Mouse (Mus musculus) limb, embryonic 12.5 days (tissue): ENCODE measurements at regions not wholly inside any gene's neighbourhood (a gene's known extent, or its start where the extent isn't known, plus 50 kb on each side); places are given as distances from the start of the nearest gene placed in this dataset.

Experiments
- ATAC-seq: fragments of 200-750 bp; cut with Nextera tagmentation; 2 replicates; pipeline ENCODE4 v1.8.0; 2017; ENCODE audit warnings: low read depth, moderate TSS enrichment; ENCODE audit not compliant: insufficient number of reproducible peaks, insufficient read depth, low FRiP score, low TSS enrichment
- H3K27ac ChIP-seq: fragments of 300-500 bp; sonication (generic); 2 replicates; pipeline ENCODE4 v1.5.1; 2016; ENCODE audit warnings: mild to moderate bottlenecking, moderate library complexity
- H3K27me3 ChIP-seq: fragments of 300-500 bp; sonication (generic); 2 replicates; pipeline ENCODE4 v1.6.1; 2016; ENCODE audit warnings: mild to moderate bottlenecking, moderate library complexity
- H3K36me3 ChIP-seq: fragments of 300-500 bp; sonication (generic); 2 replicates; pipeline ENCODE4 v1.6.1; 2016; ENCODE audit warnings: mild to moderate bottlenecking, moderate library complexity
- H3K4me1 ChIP-seq: fragments of 300-500 bp; sonication (generic); replicated peaks from 2 replicates; pipeline ENCODE4 v1.6.1; 2016
- H3K4me2 ChIP-seq: fragments of 300-500 bp; sonication (generic); 2 replicates; pipeline ENCODE4 v1.6.1; 2016; ENCODE audit warnings: mild to moderate bottlenecking, moderate library complexity
- H3K4me3 ChIP-seq: fragments of 300-500 bp; sonication (generic); replicated peaks from 2 replicates; pipeline ENCODE4 v1.5.1; 2016; ENCODE audit warnings: mild to moderate bottlenecking
- H3K9ac ChIP-seq: fragments of 300-500 bp; sonication (generic); replicated peaks from 2 replicates; pipeline ENCODE4 v1.6.1; 2016; ENCODE audit warnings: mild to moderate bottlenecking, moderate library complexity
- H3K9me3 ChIP-seq: fragments of 300-500 bp; sonication (generic); 2 replicates; pipeline ENCODE4 v1.6.1; 2016; ENCODE audit warnings: mild to moderate bottlenecking, moderate library complexity
- WGBS: fragments of 180-500 bp; shearing (Covaris S2); methylation state at CpG from one replicate; pipeline ENCODE4 v1.1.7; 2016; 5-methylcytosine and 5-hydroxymethylcytosine counted together

- H3K9me3 ChIP-seq = no peaks in the 10 kb centered on the region
- H3K27me3 ChIP-seq = no peaks in the 10 kb centered on the region
- H3K4me1 ChIP-seq = no peaks in the 10 kb centered on the region
- no peak overlapping the region for H3K27ac ChIP-seq
- no peak for ATAC-seq
- no peak overlapping the region for H3K4me2 ChIP-seq
- no peaks in the 10 kb centered on the region for H3K36me3 ChIP-seq
- no peak overlapping the region for H3K9ac ChIP-seq
- H3K4me3 ChIP-seq = no peak overlapping the region
- WGBS = 84% methylated on average over 1 of the region's 1 CpGs
Measured at GRCm38 (mm10) chr4:5074754-5075153, 281.6 kb upstream of the Impad1 start.

GRCm38 (mm10) chr4:5071243-5071642 lies 278.1 kb upstream of the Impad1 start:
- WGBS = 87% methylated on average over 4 of the region's 4 CpGs

GRCm38 (mm10) chr4:5059290-5059955 lies 266.3 kb upstream of the Impad1 start:
- H3K27me3 ChIP-seq = no peaks in the 10 kb centered on the region
- no peak for ATAC-seq

More at GRCm38 (mm10) chr4:5071243-5071642, 278.1 kb upstream of the Impad1 start:
- H3K27me3 ChIP-seq = no peaks in the 10 kb centered on the region
- no peak for ATAC-seq
- no peaks in the 10 kb centered on the region for H3K9me3 ChIP-seq
- H3K36me3 ChIP-seq = no peaks in the 10 kb centered on the region
- H3K4me3 ChIP-seq = no peak overlapping the region
- no peak overlapping the region for H3K4me2 ChIP-seq
- H3K4me1 ChIP-seq = no peaks in the 10 kb centered on the region
- H3K27ac ChIP-seq = no peak overlapping the region
- no peak overlapping the region for H3K9ac ChIP-seq

GRCm38 (mm10) chr4:5029929-5030328 lies 236.8 kb upstream of the Impad1 start:
- no peak overlapping the region for H3K4me2 ChIP-seq
- H3K27ac ChIP-seq = no peak overlapping the region
- H3K4me1 ChIP-seq = no peaks in the 10 kb centered on the region
- no peak overlapping the region for H3K9ac ChIP-seq
- no peaks in the 10 kb centered on the region for H3K27me3 ChIP-seq
- no peak overlapping the region for H3K4me3 ChIP-seq
- WGBS = 63% methylated on average over 2 of the region's 2 CpGs
- H3K9me3 ChIP-seq = no peaks in the 10 kb centered on the region
- ATAC-seq = no peak
- no peaks in the 10 kb centered on the region for H3K36me3 ChIP-seq

More at GRCm38 (mm10) chr4:5059290-5059955, 266.3 kb upstream of the Impad1 start:
- no peak overlapping the region for H3K4me3 ChIP-seq
- no peak overlapping the region for H3K9ac ChIP-seq
- no peak overlapping the region for H3K4me2 ChIP-seq
- WGBS = 80% methylated on average over 2 of the region's 2 CpGs
- no peak overlapping the region for H3K27ac ChIP-seq
- H3K9me3 ChIP-seq = no peaks in the 10 kb centered on the region
- H3K4me1 ChIP-seq = no peaks in the 10 kb centered on the region
- H3K36me3 ChIP-seq = no peaks in the 10 kb centered on the region

GRCm38 (mm10) chr4:4987491-4987890 lies 194.3 kb upstream of the Impad1 start:
- Histone ChIP-seq H3K36me3 (no peaks in the 10 kb centered on the region), H3K27me3 (no peaks in the 10 kb centered on the region), H3K9me3 (no peaks in the 10 kb centered on the region), H3K4me2 (no peak overlapping the region), H3K9ac (no peak overlapping the region), H3K4me1 (no peaks in the 10 kb centered on the region), H3K27ac (no peak overlapping the region), H3K4me3 (no peak overlapping the region)
- WGBS = 84% methylated on average over 4 of the region's 4 CpGs
- ATAC-seq = no peak

- H3K27me3 ChIP-seq = no peaks in the 10 kb centered on the region
- H3K36me3 ChIP-seq = no peaks in the 10 kb centered on the region
- H3K4me3 ChIP-seq = no peak overlapping the region
- no peak overlapping the region for H3K27ac ChIP-seq
- H3K4me1 ChIP-seq = no peaks in the 10 kb centered on the region
- H3K9ac ChIP-seq = no peak overlapping the region
- H3K4me2 ChIP-seq = no peak overlapping the region
- WGBS = 62% methylated on average over 1 of the region's 1 CpGs
- peak; percentile 68; the same call in 1 of the 2 replicates for ATAC-seq
- no peaks in the 10 kb centered on the region for H3K9me3 ChIP-seq
Measured at GRCm38 (mm10) chr4:4983474-4984194, 190.5 kb upstream of the Impad1 start.

GRCm38 (mm10) chr4:4971800-4972319 lies 178.7 kb upstream of the Impad1 start:
- H3K9ac ChIP-seq = no peak overlapping the region
- ATAC-seq = no peak
- 79% methylated on average over 2 of the region's 2 CpGs for WGBS
- H3K9me3 ChIP-seq = no peaks in the 10 kb centered on the region
- no peak overlapping the region for H3K27ac ChIP-seq
- no peaks in the 10 kb centered on the region for H3K4me1 ChIP-seq
- no peaks in the 10 kb centered on the region for H3K36me3 ChIP-seq
- no peaks in the 10 kb centered on the region for H3K27me3 ChIP-seq
- no peak overlapping the region for H3K4me3 ChIP-seq
- H3K4me2 ChIP-seq = no peak overlapping the region

GRCm38 (mm10) chr4:4948956-4949355 lies 155.8 kb upstream of the Impad1 start:
- ATAC-seq = no peak
- WGBS = 86% methylated on average over 1 of the region's 1 CpGs
- H3K4me1 ChIP-seq = no peaks in the 10 kb centered on the region

GRCm38 (mm10) chr4:4944498-4944897 lies 151.3 kb upstream of the Impad1 start:
- no peak for ATAC-seq
- no peak overlapping the region for H3K27ac ChIP-seq
- H3K9ac ChIP-seq = no peak overlapping the region
- no peak overlapping the region for H3K4me2 ChIP-seq
- no peak overlapping the region for H3K4me3 ChIP-seq
- H3K36me3 ChIP-seq = no peaks in the 10 kb centered on the region
- no peaks in the 10 kb centered on the region for H3K4me1 ChIP-seq
- H3K27me3 ChIP-seq = no peaks in the 10 kb centered on the region
- no peaks in the 10 kb centered on the region for H3K9me3 ChIP-seq

More at GRCm38 (mm10) chr4:4948956-4949355, 155.8 kb upstream of the Impad1 start:
- Histone ChIP-seq H3K9me3 (no peaks in the 10 kb centered on the region), H3K4me2 (no peak overlapping the region), H3K27ac (no peak overlapping the region), H3K36me3 (no peaks in the 10 kb centered on the region), H3K9ac (no peak overlapping the region), H3K27me3 (no peaks in the 10 kb centered on the region), H3K4me3 (no peak overlapping the region)

GRCm38 (mm10) chr4:4925741-4926140 lies 132.6 kb upstream of the Impad1 start:
- H3K4me1 ChIP-seq = no peaks in the 10 kb centered on the region
- H3K27ac ChIP-seq = no peak overlapping the region
- H3K36me3 ChIP-seq = no peaks in the 10 kb centered on the region
- no peaks in the 10 kb centered on the region for H3K9me3 ChIP-seq
- H3K4me3 ChIP-seq = no peak overlapping the region
- ATAC-seq = no peak
- H3K9ac ChIP-seq = no peak overlapping the region
- no peaks in the 10 kb centered on the region for H3K27me3 ChIP-seq
- H3K4me2 ChIP-seq = no peak overlapping the region

- H3K36me3 ChIP-seq = no peaks in the 10 kb centered on the region
- H3K4me3 ChIP-seq = no peak overlapping the region
- 63% methylated on average over 1 of the region's 1 CpGs for whole genome bisulfite sequencing
Measured at GRCm38 (mm10) chr4:4920256-4920655, 127.1 kb upstream of the Impad1 start.

More at GRCm38 (mm10) chr4:4920256-4920655, 127.1 kb upstream of the Impad1 start:
- no peak for ATAC-seq
- no peaks in the 10 kb centered on the region for H3K4me1 ChIP-seq
- H3K27ac ChIP-seq = no peak overlapping the region
- H3K9me3 ChIP-seq = no peaks in the 10 kb centered on the region
- H3K27me3 ChIP-seq = no peaks in the 10 kb centered on the region
- H3K9ac ChIP-seq = no peak overlapping the region
- H3K4me2 ChIP-seq = no peak overlapping the region
